Mouse (Mus musculus) midbrain, embryonic 12.5 days (tissue): ENCODE measurements around the gene Zmynd8. TPM values are rescaled to one million over a fixed set of nuclear protein-coding genes. Genes with fewer than 3 reads are reported as not detected.

ENCODE experiments used
- ATAC-seq: fragments of 200-750 bp; cut with Nextera tagmentation; 2 replicates; pipeline ENCODE4 v1.8.0; 2017; ENCODE audit warnings: low read depth, moderate TSS enrichment, moderate library complexity; ENCODE audit not compliant: low FRiP score
- H3K27ac ChIP-seq: fragments of 300-500 bp; sonication (generic); replicated peaks from 2 replicates; pipeline ENCODE4 v1.5.1; 2016; ENCODE audit warnings: mild to moderate bottlenecking
- H3K27me3 ChIP-seq: fragments of 300-500 bp; sonication (generic); 2 replicates; pipeline ENCODE4 v1.6.1; 2016; ENCODE audit warnings: mild to moderate bottlenecking
- H3K36me3 ChIP-seq: fragments of 300-500 bp; sonication (generic); 2 replicates; pipeline ENCODE4 v1.6.1; 2016
- H3K4me1 ChIP-seq: fragments of 300-500 bp; sonication (generic); 2 replicates; pipeline ENCODE4 v1.6.1; 2016
- H3K4me2 ChIP-seq: fragments of 300-500 bp; sonication (generic); replicated peaks from 2 replicates; pipeline ENCODE4 v1.6.1; 2016; ENCODE audit warnings: mild to moderate bottlenecking, moderate library complexity
- H3K4me3 ChIP-seq: fragments of 300-500 bp; sonication (generic); 2 replicates; pipeline ENCODE4 v1.5.1; 2016; ENCODE audit warnings: mild to moderate bottlenecking
- H3K9ac ChIP-seq: fragments of 300-500 bp; sonication (generic); replicated peaks from 2 replicates; pipeline ENCODE4 v1.6.1; 2016; ENCODE audit warnings: mild to moderate bottlenecking, moderate library complexity
- H3K9me3 ChIP-seq: fragments of 300-500 bp; sonication (generic); 2 replicates; pipeline ENCODE4 v1.6.1; 2016; ENCODE audit warnings: mild to moderate bottlenecking
- WGBS: fragments of 180-500 bp; shearing (Covaris S2); methylation state at CpG from one replicate; pipeline ENCODE4 v1.1.7; 2016; 5-methylcytosine and 5-hydroxymethylcytosine counted together
- polyA plus RNA-seq: library from polyadenylated mRNA; unstranded; fragments of >200 nt; fragmentation: Nextera tagmentation; extraction: Ambion mirVana; gene quantifications from 2 replicates; pipeline ENCODE4 v1.2.1, GENCODE M21; 2016

Zmynd8 gene
- polyA plus RNA-seq, 1 experiment from 2014 or later: 71.2 TPM

DNA sequence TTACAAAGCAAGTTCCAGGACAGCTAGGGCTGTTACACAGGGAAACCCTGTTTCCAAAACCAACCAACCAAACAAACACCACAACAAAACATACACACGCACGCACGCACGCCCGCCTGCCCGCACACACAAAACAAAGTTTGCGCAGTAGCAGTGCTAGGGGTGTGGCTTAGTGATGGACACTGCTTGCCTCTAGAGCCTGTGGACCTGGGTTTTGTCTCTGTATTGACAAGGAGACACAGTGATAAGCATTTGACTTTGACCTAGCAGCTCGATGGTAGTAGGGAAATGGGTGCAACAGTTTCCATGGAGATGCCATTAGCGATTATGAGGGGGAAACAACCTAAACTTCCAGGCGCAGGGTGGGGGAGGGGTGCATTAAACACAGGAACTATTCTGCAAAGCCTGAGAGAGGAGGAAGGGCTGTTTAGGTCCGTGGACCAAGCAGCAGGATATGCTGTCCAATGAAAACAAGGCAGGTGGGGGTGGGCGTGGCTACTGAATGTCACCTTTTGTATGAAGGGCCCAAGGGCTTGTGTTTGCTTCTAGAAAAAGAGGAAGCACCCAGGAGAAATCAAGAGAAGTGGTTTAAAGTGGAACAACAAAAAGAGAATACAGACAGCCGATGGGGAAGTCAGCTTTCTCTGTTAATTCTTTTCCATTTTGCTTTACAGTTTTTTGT lies 23.4 kb upstream of the Zmynd8 start:
- Histone ChIP-seq H3K4me2 (no peak overlapping the region), H3K4me3 (no peak overlapping the region), H3K27ac (no peak overlapping the region), H3K9ac (no peak overlapping the region), H3K4me1 (no peaks in the 10 kb centered on the region), H3K9me3 (no peaks in the 10 kb centered on the region), H3K27me3 (no peaks in the 10 kb centered on the region), H3K36me3 (no peaks in the 10 kb centered on the region)
- 70% methylated on average over 13 of the region's 13 CpGs for WGBS
- ATAC-seq: no peak

DNA sequence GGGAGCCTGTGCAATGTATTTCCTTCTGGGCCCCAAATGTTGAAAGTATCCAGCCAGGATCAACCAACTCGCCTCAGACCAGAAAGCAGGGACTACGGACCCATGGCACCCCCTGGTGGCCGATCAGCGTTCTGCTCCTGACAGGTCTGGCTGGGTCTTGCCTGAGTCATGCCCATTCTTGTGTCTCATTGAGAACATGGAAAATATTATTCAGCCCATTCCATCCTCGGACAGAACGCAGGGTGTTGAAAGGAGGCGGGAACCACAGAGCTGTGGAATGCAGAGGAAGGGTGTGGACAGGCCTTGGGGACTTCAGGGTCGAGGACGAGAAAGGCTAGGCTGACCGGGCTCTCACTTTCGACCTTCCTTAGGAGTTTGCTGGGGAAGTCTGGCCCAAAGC lies 15.5 kb upstream of the Zmynd8 start:
- Histone ChIP-seq H3K4me3 (no peak overlapping the region), H3K4me1 (no peaks in the 10 kb centered on the region), H3K36me3 (no peaks in the 10 kb centered on the region), H3K9me3 (no peaks in the 10 kb centered on the region), H3K4me2 (no peak overlapping the region), H3K9ac (no peak overlapping the region), H3K27ac (no peak overlapping the region), H3K27me3 (no peaks in the 10 kb centered on the region)
- 22% methylated on average over 11 of the region's 11 CpGs for WGBS
- ATAC-seq: peak; percentile 49; the same call in 1 of the 2 replicates

DNA sequence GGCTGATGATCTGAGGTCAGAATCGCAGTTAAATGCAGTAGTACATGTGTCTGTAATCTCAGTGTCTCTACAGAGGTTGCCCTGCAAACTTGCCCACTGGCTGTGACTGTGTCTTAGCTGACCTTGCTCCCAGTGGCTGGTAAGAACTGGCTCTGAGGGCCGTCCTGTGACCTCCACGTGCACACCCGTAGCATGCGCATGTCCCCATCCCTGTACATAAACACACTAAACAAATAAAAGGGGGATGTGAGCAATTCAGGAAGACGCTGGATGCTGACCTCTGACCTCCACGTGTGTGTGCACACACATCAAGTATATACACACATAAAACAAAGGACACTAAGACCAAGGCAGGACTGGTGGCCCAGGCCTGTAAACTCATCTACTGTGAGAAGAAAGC lies 14.3 kb upstream of the Zmynd8 start:
- Histone ChIP-seq H3K4me3 (no peak overlapping the region), H3K27ac (no peak overlapping the region), H3K36me3 (no peaks in the 10 kb centered on the region), H3K9ac (no peak overlapping the region), H3K4me1 (no peaks in the 10 kb centered on the region), H3K27me3 (no peaks in the 10 kb centered on the region), H3K4me2 (no peak overlapping the region), H3K9me3 (no peaks in the 10 kb centered on the region)
- no peak for ATAC-seq
- 79% methylated on average over 7 of the region's 7 CpGs for WGBS

- no peaks in the 10 kb centered on the region for H3K9me3 ChIP-seq
- no peak overlapping the region for H3K9ac ChIP-seq
- H3K4me2 ChIP-seq: no peak overlapping the region
- no peaks in the 10 kb centered on the region for H3K36me3 ChIP-seq
- H3K4me1 ChIP-seq: peaks cover 11% of the 10 kb centered on the region
- H3K27ac ChIP-seq: no peak overlapping the region
- H3K4me3 ChIP-seq: no peak overlapping the region
- no peaks in the 10 kb centered on the region for H3K27me3 ChIP-seq
- ATAC-seq: no peak
These were observed 10.9 kb upstream of the Zmynd8 start for GRCm38 (mm10) chr2:165909731-165910130.

GRCm38 (mm10) chr2:165907199-165907598 lies 8.4 kb upstream of the Zmynd8 start:
- H3K9ac ChIP-seq: no peak overlapping the region
- no peaks in the 10 kb centered on the region for H3K9me3 ChIP-seq
- 51% methylated on average over 7 of the region's 8 CpGs for WGBS
- peaks cover 11% of the 10 kb centered on the region for H3K4me1 ChIP-seq
- no peak overlapping the region for H3K4me2 ChIP-seq
- no peak overlapping the region for H3K4me3 ChIP-seq
- no peaks in the 10 kb centered on the region for H3K27me3 ChIP-seq
- ATAC-seq: no peak
- no peaks in the 10 kb centered on the region for H3K36me3 ChIP-seq
- H3K27ac ChIP-seq: no peak overlapping the region

DNA sequence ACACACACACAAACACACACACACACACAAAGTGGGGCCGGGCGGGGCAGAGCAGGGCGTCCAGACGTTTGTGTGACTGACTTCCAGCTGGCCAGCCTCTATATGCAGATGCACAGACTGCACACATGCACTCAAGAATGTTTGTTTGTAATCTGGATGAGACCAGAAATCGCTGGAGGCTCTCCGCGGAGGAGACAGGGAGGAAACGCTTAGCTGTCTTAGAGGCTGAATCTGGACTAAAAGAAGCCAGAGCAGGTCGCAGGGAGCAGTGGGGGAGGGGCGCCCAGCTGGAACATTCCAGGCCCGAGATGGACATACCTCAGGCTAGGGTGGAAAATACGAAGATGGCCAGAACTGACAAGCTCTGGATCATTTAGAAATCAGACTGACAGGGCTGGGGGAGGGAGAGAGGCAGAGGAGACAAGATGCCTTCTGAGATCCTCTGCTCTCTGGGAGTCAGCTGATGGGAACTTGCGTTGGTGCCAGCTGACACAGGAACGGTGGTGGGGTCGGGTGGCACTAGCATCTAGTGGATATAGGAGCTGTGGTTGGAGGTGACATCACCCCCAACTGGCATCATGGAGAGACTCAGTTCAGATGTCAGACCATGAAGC lies 7.6 kb upstream of the Zmynd8 start:
- Histone ChIP-seq H3K27ac (no peak overlapping the region; the same call in 1 of the 2 replicates), H3K9me3 (no peaks in the 10 kb centered on the region), H3K4me1 (peaks cover 11% of the 10 kb centered on the region), H3K27me3 (no peaks in the 10 kb centered on the region), H3K4me3 (no peak overlapping the region), H3K36me3 (no peaks in the 10 kb centered on the region), H3K9ac (no peak overlapping the region), H3K4me2 (no peak overlapping the region)
- 37% methylated on average over 15 of the region's 15 CpGs for WGBS
- ATAC-seq: 0 out of 2 replicates have a peak, but pooled peaks have one; percentile 16

DNA sequence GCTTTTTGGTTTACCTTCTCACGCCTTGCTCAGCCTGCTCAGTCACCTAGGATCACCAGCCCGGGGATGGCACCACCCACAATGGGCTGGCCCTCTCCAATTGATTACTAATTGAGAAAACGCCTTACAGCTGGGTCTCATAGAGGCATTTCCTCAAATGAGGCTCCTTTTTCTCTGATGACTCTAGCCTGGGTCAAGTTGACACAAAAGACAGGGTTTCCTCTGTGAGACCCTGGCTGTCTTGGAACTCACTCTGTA lies 2.2 kb upstream of the Zmynd8 start:
- 39% methylated on average over 3 of the region's 3 CpGs for WGBS
- Histone ChIP-seq H3K9me3 (no peaks in the 10 kb centered on the region), H3K4me2 (no peak overlapping the region), H3K4me1 (peaks cover 26% of the 10 kb centered on the region), H3K27ac (peak overlapping the region; percentile 78; the same call in 1 of the 2 replicates), H3K36me3 (no peaks in the 10 kb centered on the region), H3K4me3 (no peak overlapping the region), H3K9ac (no peak overlapping the region), H3K27me3 (0 out of 2 replicates have a peak, but pooled peaks cover under 1% of the 10 kb centered on the region)
- no peak for ATAC-seq

DNA sequence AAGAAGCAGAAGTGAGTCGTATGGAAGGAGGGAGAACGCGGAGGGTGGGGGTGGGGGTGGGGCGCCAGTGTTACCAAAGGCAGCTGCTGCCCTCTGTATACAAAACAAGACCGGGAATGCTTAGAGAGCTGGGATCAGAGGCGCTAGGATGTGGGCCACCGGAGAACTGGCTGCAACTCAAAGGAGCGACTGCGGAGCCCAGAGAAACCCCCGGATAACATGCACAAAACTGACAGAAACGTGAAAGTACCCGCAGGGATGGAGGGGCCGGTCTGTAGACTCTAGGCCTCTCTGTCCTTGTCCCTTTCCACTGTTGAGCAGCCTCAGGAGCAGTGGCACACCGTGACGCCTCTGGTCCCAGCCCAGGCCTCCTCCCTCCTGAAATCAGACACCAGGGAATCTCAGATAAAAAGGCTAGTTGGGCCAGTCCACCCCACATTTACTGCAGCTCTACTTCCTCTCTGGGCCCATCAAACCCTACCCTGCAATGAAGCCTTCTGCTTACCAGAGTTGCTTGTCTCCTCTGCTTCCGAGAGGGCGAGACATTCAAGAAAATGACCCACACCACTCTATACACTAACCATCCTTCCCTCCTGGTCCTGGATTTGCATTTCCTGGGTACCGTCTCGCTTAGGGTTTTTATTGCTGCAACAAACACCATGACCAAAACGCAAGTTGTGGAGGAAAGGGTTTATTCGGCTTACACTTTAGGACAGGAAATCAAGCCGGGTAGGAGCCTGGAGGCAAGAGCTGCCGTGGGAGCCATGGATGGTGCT lies 1.7 kb upstream of the Zmynd8 start:
- WGBS: 12% methylated on average over 23 of the region's 23 CpGs
- peak overlapping the region; percentile 24; the same call in 1 of the 2 replicates for H3K9ac ChIP-seq
- H3K36me3 ChIP-seq: no peaks in the 10 kb centered on the region
- peak overlapping the region; percentile 15; the same call in 1 of the 2 replicates for H3K4me2 ChIP-seq
- H3K27ac ChIP-seq: peak overlapping the region; percentile 78
- peak; percentile 70; the same call in 1 of the 2 replicates for ATAC-seq
- H3K27me3 ChIP-seq: peaks cover 5% of the 10 kb centered on the region; the same call in 1 of the 2 replicates
- no peak overlapping the region for H3K4me3 ChIP-seq
- H3K9me3 ChIP-seq: no peaks in the 10 kb centered on the region
- H3K4me1 ChIP-seq: peaks cover 25% of the 10 kb centered on the region

- Histone ChIP-seq H3K36me3 (no peaks in the 10 kb centered on the region), H3K4me3 (no peak overlapping the region), H3K4me2 (no peak overlapping the region), H3K9ac (no peak overlapping the region), H3K4me1 (peaks cover 25% of the 10 kb centered on the region), H3K27ac (peak overlapping the region; percentile 78; the same call in 1 of the 2 replicates), H3K9me3 (no peaks in the 10 kb centered on the region), H3K27me3 (peaks cover 6% of the 10 kb centered on the region; the same call in 1 of the 2 replicates)
- ATAC-seq: no peak; the same call in 1 of the 2 replicates
- 31% methylated on average over 3 of the region's 3 CpGs for WGBS
These were observed 1.1 kb upstream of the Zmynd8 start for GRCm38 (mm10) chr2:165899923-165900322.

- peaks cover 6% of the 10 kb centered on the region; the same call in 1 of the 2 replicates for H3K27me3 ChIP-seq
- no peaks in the 10 kb centered on the region for H3K9me3 ChIP-seq
- WGBS: 35% methylated on average over 6 of the region's 6 CpGs
- no peaks in the 10 kb centered on the region for H3K36me3 ChIP-seq
- H3K9ac ChIP-seq: no peak overlapping the region
- no peak for ATAC-seq
- H3K4me3 ChIP-seq: no peak overlapping the region
- no peak overlapping the region for H3K27ac ChIP-seq
- peaks cover 26% of the 10 kb centered on the region for H3K4me1 ChIP-seq
- no peak overlapping the region for H3K4me2 ChIP-seq
These were observed 658 bp upstream of the Zmynd8 start for GRCm38 (mm10) chr2:165899474-165899873.

DNA sequence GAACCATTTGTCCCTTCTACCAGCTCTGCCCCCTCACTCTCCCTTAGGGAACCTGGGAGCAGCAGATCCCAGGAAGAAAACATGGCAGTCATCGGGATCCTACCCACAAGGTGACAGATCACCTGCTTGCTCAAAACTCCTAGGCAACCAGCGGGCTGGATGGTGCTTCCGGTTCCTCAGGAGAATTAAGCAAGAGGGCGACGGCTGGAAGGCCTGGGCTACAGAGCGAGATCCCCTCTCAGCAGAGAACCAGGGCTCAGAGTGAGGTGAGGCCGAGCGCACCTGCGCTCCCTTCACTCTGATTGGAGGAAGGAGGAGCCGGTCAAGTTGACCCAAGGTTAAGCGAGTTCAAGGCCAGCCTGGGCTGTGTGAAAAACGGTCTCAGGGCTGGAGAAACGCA lies 2.6 kb downstream of the Zmynd8 start:
- no peaks in the 10 kb centered on the region for H3K9me3 ChIP-seq
- ATAC-seq: no peak
- H3K4me2 ChIP-seq: no peak overlapping the region
- peaks cover 27% of the 10 kb centered on the region for H3K4me1 ChIP-seq
- H3K36me3 ChIP-seq: no peaks in the 10 kb centered on the region
- H3K4me3 ChIP-seq: no peak overlapping the region
- peaks cover 6% of the 10 kb centered on the region; the same call in 1 of the 2 replicates for H3K27me3 ChIP-seq
- H3K27ac ChIP-seq: no peak overlapping the region
- WGBS: 78% methylated on average over 13 of the region's 13 CpGs
- no peak overlapping the region for H3K9ac ChIP-seq

DNA sequence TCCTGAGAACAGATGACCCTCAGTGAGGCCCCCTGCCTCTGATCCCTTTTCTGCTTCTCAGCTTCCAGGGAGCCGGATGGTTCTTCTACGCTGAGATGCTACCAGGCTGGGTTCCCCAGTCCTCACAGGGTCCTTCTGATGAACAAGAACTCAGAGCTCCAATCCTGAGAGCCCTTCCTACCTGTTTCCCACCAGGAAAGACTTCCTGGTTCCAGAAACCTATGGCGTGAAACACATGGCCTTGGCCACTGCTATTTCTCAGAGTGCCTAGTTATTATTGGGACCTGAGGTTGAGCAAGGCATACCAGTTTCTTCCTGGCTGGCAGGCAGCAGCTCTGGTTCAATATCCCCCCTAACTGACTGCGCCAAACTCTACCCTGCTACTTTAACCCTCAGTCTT lies 3.1 kb downstream of the Zmynd8 start:
- peaks cover 24% of the 10 kb centered on the region for H3K4me1 ChIP-seq
- H3K4me3 ChIP-seq: no peak overlapping the region
- peaks cover 6% of the 10 kb centered on the region; the same call in 1 of the 2 replicates for H3K27me3 ChIP-seq
- H3K27ac ChIP-seq: no peak overlapping the region
- no peaks in the 10 kb centered on the region for H3K36me3 ChIP-seq
- H3K9me3 ChIP-seq: no peaks in the 10 kb centered on the region
- no peak overlapping the region for H3K4me2 ChIP-seq
- ATAC-seq: no peak
- H3K9ac ChIP-seq: no peak overlapping the region
- WGBS: 91% methylated on average over 4 of the region's 4 CpGs
